Mouse (Mus musculus) right cerebral cortex, postnatal 4 days (tissue): ENCODE measurements at regions not wholly inside any gene's neighbourhood (a gene's known extent, or its start where the extent isn't known, plus 50 kb on each side); places are given as distances from the start of the nearest gene placed in this dataset.

Source experiments
- DNase-seq: peaks from one replicate; pipeline ENCODE4 v3.0.0-alpha.2; 2022

GRCm38 (mm10) chr12:29395401-29395982, 132.7 kb upstream of the Myt1l start:
- DNase-seq, result no peak

- no peak for DNase-seq
Measured at GRCm38 (mm10) chr12:29404434-29404833, 123.8 kb upstream of the Myt1l start.

- DNase-seq, result no peak
Measured at GRCm38 (mm10) chr12:29409336-29410055, 118.7 kb upstream of the Myt1l start.

- DNase-seq, result peak; percentile 15
Measured at GRCm38 (mm10) chr12:29433936-29434335, 94.2 kb upstream of the Myt1l start.

- peak; percentile 20 for DNase-seq
Measured at GRCm38 (mm10) chr12:29439343-29440019, 88.7 kb upstream of the Myt1l start.

- peak; percentile 31 for DNase-seq
Measured at GRCm38 (mm10) chr12:29465201-29465600, 63.0 kb upstream of the Myt1l start.
